Mouse (Mus musculus) heart, postnatal 0 days (tissue): ENCODE results near the gene Vmn1r69. TPM values are rescaled to one million over a fixed set of nuclear protein-coding genes. Genes with fewer than 3 reads are reported as not detected.

Experiments
- ATAC-seq: fragments of 200-750 bp; cut with Nextera tagmentation; 2 replicates; pipeline ENCODE4 v1.8.0; 2017; ENCODE audit warnings: low read depth, moderate number of reproducible peaks, moderate library complexity; ENCODE audit not compliant: insufficient read depth
- DNase-seq: peaks from one replicate; pipeline ENCODE4 v3.0.0-alpha.2; 2016; ENCODE audit warnings: low spot score
- H3K27ac ChIP-seq: fragments of 300-500 bp; sonication (generic); 2 replicates; pipeline ENCODE4 v1.5.1; 2014; ENCODE audit warnings: low read depth, mild to moderate bottlenecking
- H3K27me3 ChIP-seq: fragments of 300-500 bp; sonication (generic); 2 replicates; pipeline ENCODE4 v1.6.1; 2014; ENCODE audit warnings: low read length, mixed read lengths; ENCODE audit not compliant: control insufficient read depth, insufficient read depth
- H3K36me3 ChIP-seq: fragments of 300-500 bp; sonication (generic); replicated peaks from 2 replicates; pipeline ENCODE4 v1.6.1; 2014; ENCODE audit warnings: low read length, mixed read lengths; ENCODE audit not compliant: control insufficient read depth, insufficient read depth
- H3K4me1 ChIP-seq: fragments of 300-500 bp; sonication (generic); 2 replicates; pipeline ENCODE4 v1.6.1; 2014; ENCODE audit warnings: antibody characterized with exemption; ENCODE audit not compliant: control insufficient read depth, insufficient read depth
- H3K4me2 ChIP-seq: fragments of 300-500 bp; sonication (generic); 2 replicates; pipeline ENCODE4 v1.6.1; 2014; ENCODE audit warnings: low read depth, mild to moderate bottlenecking, low read length, moderate library complexity
- H3K4me3 ChIP-seq: fragments of 300-500 bp; sonication (generic); 2 replicates; pipeline ENCODE4 v1.5.1; 2014; ENCODE audit warnings: low read depth, low read length
- H3K9ac ChIP-seq: fragments of 300-500 bp; sonication (generic); replicated peaks from 2 replicates; pipeline ENCODE4 v1.6.1; 2014; ENCODE audit warnings: low read depth, low read length, mixed read lengths
- H3K9me3 ChIP-seq: fragments of 300-500 bp; sonication (generic); replicated peaks from 2 replicates; pipeline ENCODE4 v1.6.1; 2016; ENCODE audit warnings: low read length; ENCODE audit not compliant: control insufficient read depth
- CTCF ChIP-seq: IDR thresholded peaks from 2 replicates; pipeline ENCODE4 v1.5.1; 2016; ENCODE audit warnings: antibody characterized with exemption, control low read depth, low read depth
- EP300 ChIP-seq: IDR thresholded peaks from 2 replicates; pipeline ENCODE4 v1.6.1; 2016; ENCODE audit warnings: antibody characterized with exemption, low read depth
- WGBS: fragments of 180-500 bp; shearing (Covaris S2); extraction: QIAGEN DNeasy Blood & Tissue Kit; methylation state at CpG from one replicate; pipeline ENCODE4 v1.1.7; 2014; 5-methylcytosine and 5-hydroxymethylcytosine counted together
- polyA plus RNA-seq: library from polyadenylated mRNA; unstranded; fragments of >200 nt; fragmentation: Nextera tagmentation; extraction: Ambion mirVana; gene quantifications from 2 replicates; pipeline ENCODE4 v1.2.1, GENCODE M21; 2015
- total RNA-seq: library from RNA; depleted of rRNA; stranded (reverse); fragments of >200 nt; gene quantifications from 2 replicates; pipeline ENCODE4 v1.2.3, GENCODE M21; 2014; ENCODE audit warnings: low replicate concordance; rRNA removed

Vmn1r69 gene
- total RNA-seq (not detected in 2 replicates), polyA plus RNA-seq (not detected in 2 replicates)

GRCm38 (mm10) chr7:10613559-10613958 is at the start of gene Vmn1r69:
Gene Vmn1r69 (minus strand): TSS chr7:10613659.
- H3K4me3 ChIP-seq, result no peak within 1 kb of the TSS
- no peak within 1 kb of the TSS for H3K27ac ChIP-seq
- H3K36me3 ChIP-seq, result no peaks in the 10 kb centered on the region
- no peak within 1 kb of the TSS for H3K4me2 ChIP-seq
- no peaks in the 10 kb centered on the region for H3K27me3 ChIP-seq
- no peak within 1 kb of the TSS for H3K9ac ChIP-seq
- ATAC-seq (no peak), DNase-seq (no peak)
- H3K9me3 ChIP-seq, result no peaks in the 10 kb centered on the region; the same call in 1 of the 2 replicates
- H3K4me1 ChIP-seq, result no peaks in the 10 kb centered on the region
- TF ChIP-seq EP300 (no peak), CTCF (no peak)

DNA sequence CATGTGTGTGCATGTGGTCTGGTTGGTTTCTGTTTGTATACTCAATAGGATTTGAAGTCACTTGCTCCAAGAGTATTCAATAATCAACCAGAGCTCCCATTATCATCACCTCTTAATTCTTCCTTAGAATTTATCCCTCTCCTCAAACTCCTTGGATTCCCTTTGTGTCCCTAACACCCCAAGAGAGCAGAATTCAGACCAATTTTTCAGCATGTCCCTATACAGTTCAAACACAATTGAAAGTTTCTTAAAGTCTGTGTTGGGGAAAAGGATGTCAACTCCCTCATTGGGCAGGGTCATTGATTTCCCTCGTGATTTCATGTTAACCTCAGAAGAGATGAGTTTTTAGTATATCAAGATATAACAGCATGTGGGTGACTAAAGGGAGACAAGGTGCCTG is 17.8 kb upstream of the Vmn1r69 start, which contains the start of gene Vmn1r70:
TSS of gene Vmn1r70 (plus strand) at position 301 of the 400 bp plus-strand sequence.
- Histone ChIP-seq H3K27ac (no peak within 1 kb of the TSS), H3K36me3 (no peaks in the 10 kb centered on the region), H3K4me1 (no peaks in the 10 kb centered on the region), H3K27me3 (no peaks in the 10 kb centered on the region), H3K4me2 (no peak within 1 kb of the TSS), H3K4me3 (no peak within 1 kb of the TSS), H3K9ac (no peak within 1 kb of the TSS), H3K9me3 (peaks cover 10% of the 10 kb centered on the region; the same call in 1 of the 2 replicates)
- no peak for ATAC-seq
- 31% methylated on average over 1 of the region's 1 CpGs for WGBS
- no peak for DNase-seq
- TF ChIP-seq EP300 (no peak), CTCF (no peak)

DNA sequence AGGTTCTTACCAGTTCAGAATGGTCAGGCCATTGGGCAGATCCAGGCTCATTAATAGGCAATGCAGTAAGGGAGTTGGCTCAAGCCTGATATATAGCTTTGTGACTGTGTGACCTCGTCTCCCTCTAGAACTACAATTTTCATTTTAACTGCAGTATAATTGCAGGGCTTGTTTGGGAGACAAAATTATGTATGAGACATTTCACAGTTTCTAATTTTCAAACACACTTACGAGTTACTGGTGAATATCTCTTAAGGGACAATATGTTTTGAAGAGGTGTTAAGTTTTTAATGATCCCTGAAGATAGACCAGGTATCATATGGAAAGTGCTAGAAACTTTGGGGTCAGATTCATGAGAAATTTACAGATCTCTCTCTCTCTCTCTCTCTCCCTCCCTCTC is 55.1 kb downstream of the Vmn1r69 start, which contains the start of gene Vmn1r68:
TSS of gene Vmn1r68 (minus strand) at position 101 of the 400 bp plus-strand sequence.
- Histone ChIP-seq H3K36me3 (no peaks in the 10 kb centered on the region), H3K27ac (no peak within 1 kb of the TSS), H3K9ac (no peak within 1 kb of the TSS), H3K4me1 (no peaks in the 10 kb centered on the region), H3K4me2 (no peak within 1 kb of the TSS), H3K9me3 (0 out of 2 replicates have a peak, but pooled peaks cover 3% of the 10 kb centered on the region), H3K27me3 (no peaks in the 10 kb centered on the region), H3K4me3 (no peak within 1 kb of the TSS)
- ATAC-seq (no peak), DNase-seq (no peak)
- 44% methylated on average over 2 of the region's 2 CpGs for whole genome bisulfite sequencing
- no peak for TF ChIP-seq CTCF
- no peak for TF ChIP-seq EP300

Other genes starting within 250 kb of the Vmn1r69 start
- not detected in 2 replicates for gene Vmn1r67, start 170.3 kb downstream of the Vmn1r69 start, total RNA-seq
- not detected in 2 replicates for gene Vmn1r67, start 170.3 kb downstream of the Vmn1r69 start, polyA plus RNA-seq
- gene Zik1, start 118.3 kb downstream of the Vmn1r69 start, total RNA-seq, result 2.2 and 4.8 TPM in 2 replicates
- 2.0 and 2.4 TPM in 2 replicates for gene Zik1, start 118.3 kb downstream of the Vmn1r69 start, polyA plus RNA-seq
- gene Vmn1r68, start 55.2 kb downstream of the Vmn1r69 start, total RNA-seq, result not detected in 2 replicates
- not detected in 2 replicates for gene Vmn1r68, start 55.2 kb downstream of the Vmn1r69 start, polyA plus RNA-seq
- not detected in 2 replicates for gene Vmn1r70, start 17.9 kb upstream of the Vmn1r69 start, total RNA-seq
- not detected in 2 replicates for gene Vmn1r70, start 17.9 kb upstream of the Vmn1r69 start, polyA plus RNA-seq
- gene Nlrp4b, start 74.1 kb upstream of the Vmn1r69 start, total RNA-seq, result not detected in 2 replicates
- gene Nlrp4b, start 74.1 kb upstream of the Vmn1r69 start, polyA plus RNA-seq, result not detected in 2 replicates
- not detected in 2 replicates for gene Vmn1r71, start 140.7 kb upstream of the Vmn1r69 start, total RNA-seq
- gene Vmn1r71, start 140.7 kb upstream of the Vmn1r69 start, polyA plus RNA-seq, result not detected in 2 replicates